Mouse (Mus musculus) small intestine, adult 2 months (tissue): ENCODE data around the gene Osgin1. TPM values are rescaled to one million over a fixed set of nuclear protein-coding genes. Genes with fewer than 3 reads are reported as not detected.

Source experiments
- H3K27ac ChIP-seq: fragments of 200-500 bp; 2 replicates; pipeline ENCODE4 v1.5.1; 2012; ENCODE audit warnings: low read depth, low read length, control low read depth, inconsistent platforms; ENCODE audit not compliant: insufficient read depth
- H3K27me3 ChIP-seq: fragments of 200-500 bp; 2 replicates; pipeline ENCODE4 v1.6.1; 2012; ENCODE audit warnings: mild to moderate bottlenecking, moderate library complexity, low read length, inconsistent platforms; ENCODE audit not compliant: control insufficient read depth, insufficient read depth
- H3K36me3 ChIP-seq: fragments of 200-500 bp; 2 replicates; pipeline ENCODE4 v1.6.1; 2012; ENCODE audit warnings: mild to moderate bottlenecking, low read length, control low read depth, inconsistent platforms; ENCODE audit not compliant: control insufficient read depth, insufficient read depth
- H3K4me1 ChIP-seq: fragments of 200-500 bp; 2 replicates; pipeline ENCODE4 v1.6.1; 2012; ENCODE audit warnings: low read length, inconsistent platforms, mixed read lengths; ENCODE audit not compliant: control insufficient read depth, insufficient read depth, insufficient read length
- H3K4me3 ChIP-seq: fragments of 200-500 bp; 2 replicates; pipeline ENCODE4 v1.5.1; 2012; ENCODE audit warnings: low read depth, mild to moderate bottlenecking, control low read depth, inconsistent platforms, low read length, moderate library complexity
- CTCF ChIP-seq: fragments of 200-500 bp; IDR thresholded peaks from 2 replicates; pipeline ENCODE4 v1.5.1; 2012; ENCODE audit warnings: low read depth, mild to moderate bottlenecking, control low read depth, inconsistent platforms, low read length, moderate library complexity, mixed read lengths; ENCODE audit not compliant: insufficient replicate concordance, insufficient read length; ENCODE audit errors: extremely low read depth
- POLR2A ChIP-seq: fragments of 200-500 bp; IDR thresholded peaks from 2 replicates; pipeline ENCODE4 v1.6.1; 2012; ENCODE audit warnings: low read depth, mild to moderate bottlenecking, control low read depth, inconsistent platforms, low read length, moderate library complexity
- WGBS: fragments of 180-500 bp; shearing (Covaris S2); methylation state at CpG from one replicate; pipeline ENCODE4 v1.1.7; 2018; 5-methylcytosine and 5-hydroxymethylcytosine counted together
- polyA plus RNA-seq: library from polyadenylated mRNA; depleted of rRNA; stranded (reverse); fragments of >200 nt; gene quantifications from 2 replicates; pipeline ENCODE4 v1.2.3, GENCODE M21; 2012

The Osgin1 gene
- polyA plus RNA-seq, 1 experiment: 306 TPM

- Histone ChIP-seq H3K4me3 (no peak overlapping the region), H3K36me3 (peaks cover 33% of the 10 kb centered on the region), H3K27ac (no peak overlapping the region), H3K27me3 (no peaks in the 10 kb centered on the region), H3K4me1 (no peaks in the 10 kb centered on the region; the same call in 1 of the 2 replicates)
- TF ChIP-seq CTCF (no peak), POLR2A (no peak)
- WGBS: 76% methylated on average over 8 of the region's 8 CpGs
These were observed 25.6 kb upstream of the Osgin1 start for GRCm38 (mm10) chr8:119408311-119408710.

- H3K4me1 ChIP-seq: no peaks in the 10 kb centered on the region; the same call in 1 of the 2 replicates
- peaks cover 30% of the 10 kb centered on the region for H3K36me3 ChIP-seq
- 57% methylated on average over 10 of the region's 10 CpGs for WGBS
- TF ChIP-seq CTCF (no peak), POLR2A (no peak)
- no peak overlapping the region for H3K27ac ChIP-seq
- no peaks in the 10 kb centered on the region for H3K27me3 ChIP-seq
- no peak overlapping the region for H3K4me3 ChIP-seq
These were observed 21.7 kb upstream of the Osgin1 start for GRCm38 (mm10) chr8:119412037-119412734.

GRCm38 (mm10) chr8:119412735-119413498, 21.0 kb upstream of the Osgin1 start:
- Histone ChIP-seq H3K4me1 (no peaks in the 10 kb centered on the region; the same call in 1 of the 2 replicates), H3K27ac (no peak overlapping the region), H3K36me3 (peaks cover 29% of the 10 kb centered on the region), H3K4me3 (peak overlapping the region; percentile 34; the same call in 1 of the 2 replicates), H3K27me3 (no peaks in the 10 kb centered on the region)
- WGBS: 16% methylated on average over 18 of the region's 18 CpGs
- TF ChIP-seq POLR2A (no peak), CTCF (peak; percentile 91)

GRCm38 (mm10) chr8:119413605-119414004, 20.3 kb upstream of the Osgin1 start:
- 87% methylated on average over 10 of the region's 10 CpGs for WGBS
- TF ChIP-seq CTCF (no peak), POLR2A (no peak)
- no peak overlapping the region for H3K27ac ChIP-seq

GRCm38 (mm10) chr8:119420318-119420717, 13.6 kb upstream of the Osgin1 start:
- no peak overlapping the region for H3K4me3 ChIP-seq
- WGBS: 86% methylated on average over 7 of the region's 7 CpGs
- TF ChIP-seq CTCF (no peak), POLR2A (no peak)
- H3K36me3 ChIP-seq: no peaks in the 10 kb centered on the region
- no peaks in the 10 kb centered on the region for H3K27me3 ChIP-seq
- peaks cover 23% of the 10 kb centered on the region for H3K4me1 ChIP-seq
- no peak overlapping the region for H3K27ac ChIP-seq

More at GRCm38 (mm10) chr8:119413605-119414004, 20.3 kb upstream of the Osgin1 start:
- peaks cover 25% of the 10 kb centered on the region for H3K36me3 ChIP-seq
- H3K27me3 ChIP-seq: no peaks in the 10 kb centered on the region
- no peaks in the 10 kb centered on the region; the same call in 1 of the 2 replicates for H3K4me1 ChIP-seq
- H3K4me3 ChIP-seq: no peak overlapping the region

GRCm38 (mm10) chr8:119421603-119422122, 12.3 kb upstream of the Osgin1 start:
- TF ChIP-seq POLR2A: no peak
- no peak for TF ChIP-seq CTCF
- WGBS: 83% methylated on average over 9 of the region's 9 CpGs
- Histone ChIP-seq H3K4me1 (peaks cover 29% of the 10 kb centered on the region), H3K27me3 (no peaks in the 10 kb centered on the region), H3K36me3 (no peaks in the 10 kb centered on the region), H3K4me3 (no peak overlapping the region), H3K27ac (peak overlapping the region; percentile 15; the same call in 1 of the 2 replicates)
